Mouse (Mus musculus): ENCODE results near the gene Tsc22d2. TPM values are rescaled to one million over a fixed set of nuclear protein-coding genes. Genes with fewer than 3 reads are reported as not detected.
A peak's percentile ranks its signal among the peaks of the same experiment; 100 is the strongest.
"Not testable (repeated sequence)": the region's sequence is repeated elsewhere in the genome, so short reads cannot be mapped to it uniquely, and the experiment has no call there.

The Tsc22d2 gene
- total RNA-seq, 2 experiments from 2014 or later: 19.9 to 20.4 TPM

- peak; percentile 50 for DNase-seq
- intact Hi-C loops (cut with DNase I; ENCODE audit: low total_unique reads): loop anchor here (10.0 kb wide), 2 partner anchors 68 to 252 kb away; no protein-coding TSS in a partner anchor
These were observed 2.4 kb downstream of the Tsc22d2 start for GRCm38 (mm10) chr3:58416726-58417437.

DNA sequence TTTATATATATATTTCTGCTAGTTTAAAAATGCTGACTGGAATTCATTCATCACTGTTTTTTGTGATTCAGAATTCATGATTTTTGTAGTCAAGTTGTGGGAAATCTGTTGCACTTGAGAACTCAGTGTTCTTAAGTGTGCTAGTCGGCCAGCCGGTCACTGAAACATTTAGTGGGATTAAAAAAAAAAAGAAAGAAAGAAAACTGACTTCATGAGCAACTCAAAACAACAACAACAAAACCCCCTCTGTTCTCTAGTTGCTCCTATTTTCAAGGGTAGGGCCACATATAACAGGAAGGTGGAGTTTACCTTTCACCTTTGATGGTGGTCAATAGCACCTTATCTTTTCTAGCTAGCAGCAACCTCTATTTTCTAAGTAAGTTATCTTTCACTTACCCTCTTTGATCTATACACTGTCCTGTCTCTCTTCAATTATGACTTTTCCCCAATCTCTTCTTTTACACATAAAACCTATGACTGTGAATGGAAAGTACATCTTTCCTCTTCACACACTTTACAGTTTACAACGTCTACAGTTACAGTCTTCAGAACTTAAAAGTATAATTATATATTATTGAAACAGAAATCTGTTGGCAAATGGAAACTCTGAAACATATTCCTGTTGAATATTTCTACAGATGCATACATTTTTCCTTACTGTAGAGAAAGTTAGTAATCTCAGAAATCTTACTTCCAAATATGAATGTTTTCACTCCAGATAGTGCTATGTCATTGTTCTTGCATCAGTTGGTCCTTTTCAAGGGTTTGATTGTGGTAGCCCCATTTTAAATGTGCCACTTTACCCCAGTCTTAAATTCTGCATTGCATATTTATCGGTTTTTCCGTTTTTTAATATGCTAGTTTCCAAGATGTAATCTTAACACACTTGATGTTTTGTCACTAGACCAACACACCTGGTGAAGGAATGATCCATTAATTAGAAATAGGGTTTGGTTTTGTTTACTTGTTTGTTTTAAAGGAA is 4.5 kb downstream of the Tsc22d2 start:
- no peak for DNase-seq
- intact Hi-C loops (cut with DNase I; ENCODE audit: low total_unique reads): loop anchor here (10.0 kb wide), 2 partner anchors 66 to 254 kb away; no protein-coding TSS in a partner anchor

DNA sequence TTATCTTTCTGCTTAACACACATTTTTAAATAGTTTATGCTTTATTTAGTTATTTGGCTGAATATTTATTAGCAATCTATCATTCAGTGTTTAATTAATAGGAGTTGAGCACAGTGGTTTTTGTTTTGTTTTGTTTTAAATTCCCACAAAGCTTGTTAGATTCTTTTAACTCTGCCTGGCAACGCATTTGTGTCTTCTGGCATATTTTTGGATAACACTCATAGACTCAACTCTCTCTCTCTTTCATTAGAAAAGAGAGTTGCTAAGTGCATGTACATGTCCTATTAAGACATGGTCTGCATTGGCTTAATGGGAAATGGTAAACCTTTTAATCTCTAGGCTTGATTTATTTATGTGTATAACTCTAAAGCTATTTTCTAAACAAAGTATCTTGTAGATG is 14.3 kb downstream of the Tsc22d2 start:
- intact Hi-C loops (cut with DNase I; ENCODE audit: low total_unique reads): no loop called here
- DNase-seq: no peak

DNA sequence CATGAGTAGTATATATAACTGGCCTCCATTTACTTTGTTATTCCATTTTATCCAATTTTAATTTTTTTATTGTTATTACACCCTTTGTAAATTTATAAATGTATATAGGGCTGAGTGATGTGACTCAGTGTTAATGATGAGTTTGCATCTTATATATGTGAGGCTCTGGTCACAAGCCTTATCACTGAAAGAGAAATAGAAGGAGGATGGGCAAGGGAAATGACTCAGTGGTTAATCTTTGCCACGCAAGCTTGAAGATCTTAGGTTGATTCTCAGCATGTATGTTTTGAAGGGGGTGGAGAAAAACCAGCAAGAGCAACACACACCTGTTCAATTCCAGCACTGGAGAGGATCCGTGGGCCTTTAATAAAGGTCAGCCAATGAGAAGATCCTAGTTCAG is 19.9 kb downstream of the Tsc22d2 start:
- no peak for DNase-seq
- intact Hi-C loops (cut with DNase I; ENCODE audit: low total_unique reads): no loop called here

- intact Hi-C loops (cut with DNase I; ENCODE audit: low total_unique reads): no loop called here
- DNase-seq: no peak
These were observed 33.7 kb downstream of the Tsc22d2 start for GRCm38 (mm10) chr3:58448230-58448629.

DNA sequence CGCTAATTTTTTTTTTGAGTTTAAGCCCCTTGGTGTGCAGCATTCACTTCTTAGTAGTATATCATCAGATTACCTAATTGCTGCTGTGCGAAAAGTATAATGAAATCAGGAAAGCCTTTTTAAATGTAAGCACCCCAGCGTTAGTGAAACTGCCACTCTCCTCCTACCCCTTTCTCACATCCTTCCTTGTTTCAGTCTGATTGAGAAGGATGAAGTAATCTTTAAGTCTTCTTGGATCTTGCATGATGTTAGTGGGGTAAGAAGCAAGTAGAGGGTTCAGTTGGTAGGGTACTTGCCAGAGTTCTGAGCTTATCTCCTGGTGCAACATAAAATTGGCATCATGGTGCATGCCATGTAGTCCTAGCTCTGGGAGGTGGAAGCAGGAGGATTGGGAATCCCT is 35.0 kb downstream of the Tsc22d2 start:
- DNase-seq: no peak
- intact Hi-C loops (cut with DNase I; ENCODE audit: low total_unique reads): no loop called here

GRCm38 (mm10) chr3:58454414-58455205 is 40.1 kb downstream of the Tsc22d2 start:
- DNase-seq: no peak
- intact Hi-C loops (cut with DNase I; ENCODE audit: low total_unique reads): no loop called here

DNA sequence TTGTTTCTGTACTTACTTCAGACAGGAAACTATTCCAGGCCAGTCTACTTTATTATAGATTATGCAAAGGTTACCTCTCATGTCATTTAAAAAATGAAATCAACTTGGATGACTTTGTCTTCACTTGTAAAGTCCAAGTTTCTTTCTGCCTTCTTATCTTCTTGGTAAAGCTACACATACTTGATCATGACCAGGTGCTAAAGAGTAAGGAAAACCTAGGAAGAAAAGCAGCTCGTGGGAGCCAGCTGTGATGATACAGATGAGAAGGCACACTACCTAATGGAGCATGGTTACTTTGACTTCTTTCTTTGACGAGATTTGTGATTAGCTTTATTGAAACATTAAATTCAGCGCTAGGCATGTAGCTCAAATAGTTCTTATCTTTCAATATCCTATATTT is 40.7 kb downstream of the Tsc22d2 start:
- intact Hi-C loops (cut with DNase I; ENCODE audit: low total_unique reads): no loop called here
- DNase-seq: no peak

DNA sequence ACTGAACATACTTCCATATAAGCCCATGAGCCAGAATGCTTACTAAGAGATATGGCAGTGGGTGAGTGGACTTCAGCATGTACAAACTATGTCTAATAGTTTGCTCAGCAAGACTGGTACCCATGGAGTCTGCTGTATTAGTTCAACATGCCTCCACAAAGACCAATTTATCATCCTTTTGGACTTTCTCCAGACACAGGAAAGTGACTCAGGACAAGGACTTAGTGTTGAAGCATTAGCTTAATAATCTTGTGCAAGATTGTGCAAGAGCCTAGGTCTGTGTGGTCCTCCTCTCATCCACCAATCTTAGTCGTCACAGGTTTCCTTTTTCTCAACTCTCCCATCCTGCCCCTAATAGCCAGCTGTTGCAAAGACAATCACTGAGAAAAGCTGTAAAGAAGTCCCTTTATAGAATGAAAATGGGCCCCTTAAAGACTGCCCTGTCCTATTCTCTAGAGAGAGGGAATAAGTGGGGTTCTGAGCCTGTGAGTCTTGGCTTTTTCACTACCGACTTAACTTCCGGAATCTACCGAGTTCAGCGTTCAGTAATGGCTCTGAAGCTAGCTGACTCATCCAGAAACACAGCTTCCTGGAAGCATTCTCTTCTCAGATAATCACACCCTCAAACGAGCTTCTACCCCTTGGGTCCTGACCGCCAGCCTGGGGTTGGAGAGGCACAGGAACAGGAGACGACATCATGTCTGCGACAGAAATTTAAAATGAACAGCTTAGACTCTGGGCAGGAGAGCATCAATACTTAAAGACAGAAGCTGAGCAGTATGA is 55.3 kb downstream of the Tsc22d2 start:
- intact Hi-C loops (cut with DNase I; ENCODE audit: low total_unique reads): no loop called here
- DNase-seq: no peak

GRCm38 (mm10) chr3:58475298-58475697 is 60.8 kb downstream of the Tsc22d2 start:
- intact Hi-C loops (cut with DNase I; ENCODE audit: low total_unique reads); DNase-seq: not testable (repeated sequence)

- DNase-seq: no peak
- intact Hi-C loops (cut with DNase I; ENCODE audit: low total_unique reads): no loop called here
These were observed 64.4 kb downstream of the Tsc22d2 start for GRCm38 (mm10) chr3:58478755-58479455.

GRCm38 (mm10) chr3:58485883-58486282 is 71.4 kb downstream of the Tsc22d2 start:
- intact Hi-C loops (cut with DNase I; ENCODE audit: low total_unique reads): loop anchor here (10.0 kb wide), 1 partner anchor 71 kb away; the partner anchor contains the start of gene Tsc22d2
- DNase-seq: no peak

DNA sequence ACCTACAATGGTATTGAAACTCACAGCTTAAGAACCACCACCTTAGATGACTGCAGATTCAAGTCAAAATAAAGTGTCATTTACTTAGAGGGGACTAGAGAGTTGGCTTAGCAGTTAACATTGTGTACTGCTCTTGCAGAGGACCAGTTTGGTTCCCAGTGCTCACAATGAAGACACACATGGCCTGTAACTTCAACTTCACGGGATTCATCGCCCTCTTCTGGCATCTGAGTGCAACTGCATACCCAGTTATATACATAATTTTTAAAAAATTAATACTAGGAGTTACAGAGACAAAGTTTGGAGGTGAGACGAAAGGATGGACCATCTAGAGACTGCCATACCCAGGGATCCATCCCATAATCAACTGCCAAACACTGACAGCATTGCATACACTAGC is 72.6 kb downstream of the Tsc22d2 start:
- intact Hi-C loops (cut with DNase I; ENCODE audit: low total_unique reads): loop anchor here (10.0 kb wide), 1 partner anchor 72 kb away; the partner anchor contains the start of gene Tsc22d2
- no peak for DNase-seq

DNA sequence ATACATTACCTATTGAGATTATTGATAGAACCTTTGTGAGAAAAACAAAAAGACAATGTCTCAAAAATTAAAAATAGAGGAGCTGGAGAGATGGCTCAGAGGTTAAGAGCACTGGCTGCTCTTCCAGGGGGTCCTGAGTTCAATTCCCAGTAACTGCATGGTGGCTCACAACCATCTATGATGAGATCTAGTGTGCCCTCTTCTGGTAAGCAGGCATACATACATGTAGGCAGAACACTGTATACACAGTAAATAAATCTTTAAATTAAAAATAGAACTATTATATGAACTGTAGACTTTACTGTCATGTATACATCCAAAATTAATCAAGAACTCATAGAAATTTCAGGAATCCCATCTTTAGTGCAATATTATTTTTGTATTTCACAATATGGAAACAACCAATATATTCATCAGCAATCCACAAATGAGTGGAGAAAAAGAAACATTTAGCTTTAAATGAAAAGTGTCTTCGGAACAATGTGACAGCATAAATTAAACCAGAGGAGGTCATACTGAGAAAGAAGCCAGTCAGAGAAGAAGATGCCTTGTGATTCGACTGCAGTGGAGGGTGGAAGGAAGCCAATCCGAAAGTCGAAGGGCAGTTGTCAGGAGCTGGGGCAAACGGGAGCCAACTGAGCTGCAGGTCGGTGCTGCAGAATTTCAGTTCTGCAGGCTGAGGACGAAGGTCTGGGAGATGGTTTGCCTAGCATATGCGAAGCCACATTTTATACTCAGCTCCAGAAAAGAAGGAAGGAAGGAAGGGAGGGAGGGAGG is 73.7 kb downstream of the Tsc22d2 start:
- intact Hi-C loops (cut with DNase I; ENCODE audit: low total_unique reads): loop anchor here (10.0 kb wide), 1 partner anchor 73 kb away; the partner anchor contains the start of gene Tsc22d2
- no peak for DNase-seq

DNA sequence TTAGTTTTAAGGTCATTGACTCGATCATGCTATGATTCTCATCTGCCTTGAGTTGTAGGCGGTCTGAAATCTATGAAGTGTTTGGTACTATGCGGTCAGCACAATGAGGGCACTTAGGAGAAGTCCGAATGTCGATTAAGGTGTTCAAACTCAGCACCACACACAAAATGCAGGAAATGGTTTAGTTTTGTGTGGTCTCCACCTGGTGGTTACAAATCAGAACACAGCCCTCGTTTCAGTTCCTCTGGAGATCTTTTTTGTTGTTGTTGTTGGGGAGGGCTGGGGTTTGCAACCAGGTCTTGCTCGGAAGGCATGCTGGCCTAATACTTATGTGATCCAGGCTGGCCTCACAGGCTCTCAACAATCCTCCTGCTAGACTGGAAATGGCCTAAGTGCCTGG is 76.3 kb downstream of the Tsc22d2 start:
- no peak for DNase-seq
- intact Hi-C loops (cut with DNase I; ENCODE audit: low total_unique reads): loop anchor here (10.0 kb wide), 1 partner anchor 326 kb away; no protein-coding TSS in a partner anchor

DNA sequence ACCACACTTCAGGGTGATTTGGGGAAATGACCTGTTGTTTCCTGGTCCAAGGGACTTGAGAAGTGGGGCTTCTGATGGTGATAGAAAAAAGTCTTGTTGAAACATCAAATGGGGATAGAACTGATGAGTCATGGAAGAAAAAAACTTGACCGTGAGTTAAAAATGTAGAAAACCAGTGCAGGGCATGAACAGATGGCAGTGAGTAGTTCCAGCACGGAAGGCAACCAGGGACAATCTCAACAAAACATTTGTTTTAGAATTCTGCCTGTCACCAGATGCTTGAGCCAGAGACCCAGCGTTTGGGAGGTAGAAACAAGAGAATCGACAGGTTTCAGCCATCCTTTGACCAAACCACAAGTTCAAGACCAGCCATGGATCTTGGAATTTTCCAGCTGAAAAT is 79.1 kb downstream of the Tsc22d2 start:
- no peak for DNase-seq
- intact Hi-C loops (cut with DNase I; ENCODE audit: low total_unique reads): loop anchor here (10.0 kb wide), 1 partner anchor 329 kb away; no protein-coding TSS in a partner anchor

GRCm38 (mm10) chr3:58501961-58502360 is 87.4 kb downstream of the Tsc22d2 start:
- no peak for DNase-seq
- intact Hi-C loops (cut with DNase I; ENCODE audit: low total_unique reads): no loop called here
